Mouse (Mus musculus) G1E (cell line): ENCODE data around the gene Cyp46a1. TPM values are rescaled to one million over a fixed set of nuclear protein-coding genes. Genes with fewer than 3 reads are reported as not detected.

Source experiments
- ATAC-seq: 2 replicates; pipeline ENCODE4 v1.8.0; 2016; ENCODE audit warnings: mild to moderate bottlenecking; ENCODE audit not compliant: insufficient number of reproducible peaks, poor library complexity, low FRiP score, severe bottlenecking; ENCODE audit errors: extremely low read depth
- DNase-seq: peaks from one replicate; pipeline ENCODE4 v3.0.0; 2012; ENCODE audit warnings: low spot score
- H3K27me3 ChIP-seq: 2 replicates; pipeline ENCODE4 v1.6.1; 2012; ENCODE audit warnings: mild to moderate bottlenecking, low read length, inconsistent platforms; ENCODE audit not compliant: insufficient read depth
- H3K36me3 ChIP-seq: replicated peaks from 2 replicates; pipeline ENCODE3; 2012; ENCODE audit warnings: mild to moderate bottlenecking, inconsistent platforms
- H3K4me1 ChIP-seq: 2 replicates; pipeline ENCODE4 v1.6.1; 2012; ENCODE audit warnings: low read depth, low read length, inconsistent platforms, mixed read lengths; ENCODE audit not compliant: insufficient read depth
- H3K4me3 ChIP-seq: 2 replicates; pipeline ENCODE4 v1.5.1; 2012; ENCODE audit warnings: low read depth, mild to moderate bottlenecking, inconsistent platforms, low read length, moderate library complexity, mixed read lengths
- H3K9me3 ChIP-seq: replicated peaks from 2 replicates; pipeline ENCODE4 v1.6.1; 2012; ENCODE audit warnings: inconsistent platforms
- CTCF ChIP-seq: IDR thresholded peaks from 2 replicates; pipeline ENCODE4 v1.5.1; 2012; ENCODE audit warnings: low read depth, low read length, inconsistent platforms, mixed read lengths
- GATA1 ChIP-seq: IDR thresholded peaks from 2 replicates; pipeline ENCODE4 v1.6.1; 2012; ENCODE audit warnings: borderline replicate concordance, low read length, inconsistent platforms, mixed read lengths
- GATA2 ChIP-seq: IDR thresholded peaks from 2 replicates; pipeline ENCODE4 v1.6.1; 2012; ENCODE audit warnings: low read depth, low read length, inconsistent platforms, borderline replicate concordance
- POLR2AphosphoS5 ChIP-seq: IDR thresholded peaks from 2 replicates; pipeline ENCODE4 v1.6.1; 2012; ENCODE audit warnings: low read depth, low read length, inconsistent platforms; ENCODE audit not compliant: insufficient replicate concordance
- TAL1 ChIP-seq: conservative IDR thresholded peaks from 2 replicates; pipeline ENCODE4 v1.6.1; 2012; ENCODE audit warnings: low read depth, low read length, inconsistent platforms, mixed read lengths
- polyA plus RNA-seq: library from polyadenylated mRNA; stranded (reverse); fragments of >175 nt; gene quantifications from 2 replicates; pipeline ENCODE4 v1.2.3, GENCODE M21; 2012
- total RNA-seq, 2 experiments: library from RNA; stranded (forward) in 1 of 2; stranded (reverse) in 1 of 2; fragments of 200-1000 nt in 1 of 2; fragments of >200 nt in 1 of 2; fragmentation: Nextera tagmentation in 1 of 2; gene quantifications; 2 replicates each; pipeline ENCODE4 v1.2.3; 2014 to 2017

The Cyp46a1 gene
- total and polyA plus RNA-seq, 3 experiments: 0.55 TPM; not detected in 2

GRCm38 (mm10) chr12:108367909-108368308, 33.7 kb downstream of the Cyp46a1 start:
- Histone ChIP-seq H3K4me1 (no peaks in the 10 kb centered on the region), H3K9me3 (peaks cover 92% of the 10 kb centered on the region), H3K4me3 (no peak overlapping the region), H3K27me3 (no peaks in the 10 kb centered on the region; the same call in 1 of the 2 replicates), H3K36me3 (no peaks in the 10 kb centered on the region)
- no peak for DNase-seq
- no peak for ATAC-seq
- TF ChIP-seq GATA2 (no peak), TAL1 (no peak), CTCF (no peak), GATA1 (no peak), POLR2AphosphoS5 (no peak)

DNA sequence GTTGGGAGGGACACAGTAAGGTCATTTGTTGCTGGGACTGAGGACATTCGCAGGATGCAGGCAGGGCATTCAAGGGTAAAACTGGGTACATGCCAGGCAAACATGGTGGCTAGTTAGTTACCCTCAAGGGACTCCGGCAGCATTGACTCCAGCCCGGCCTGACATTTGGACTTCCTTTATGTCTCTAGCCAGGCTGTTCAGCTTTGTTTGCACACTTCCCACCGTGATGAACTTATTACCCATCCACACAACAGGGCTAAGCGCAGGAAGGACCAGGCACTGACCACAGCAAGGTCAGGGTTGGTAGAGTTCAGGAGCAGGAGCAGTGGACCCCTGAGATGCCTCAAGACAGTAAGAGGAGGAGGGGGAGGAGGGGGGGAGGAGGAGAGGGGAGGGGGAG, 34.7 kb downstream of the Cyp46a1 start:
- ATAC-seq (no peak), DNase-seq (no peak)
- no peaks in the 10 kb centered on the region for H3K36me3 ChIP-seq
- TF ChIP-seq GATA2: no peak
- no peak overlapping the region for H3K4me3 ChIP-seq
- no peaks in the 10 kb centered on the region for H3K4me1 ChIP-seq
- H3K9me3 ChIP-seq: peaks cover 92% of the 10 kb centered on the region
- no peaks in the 10 kb centered on the region; the same call in 1 of the 2 replicates for H3K27me3 ChIP-seq

- ATAC-seq: no peak
- H3K27me3 ChIP-seq: no peaks in the 10 kb centered on the region; the same call in 1 of the 2 replicates
Observed at GRCm38 (mm10) chr12:108370596-108371428, 36.6 kb downstream of the Cyp46a1 start, which contains the start of gene Eml1. TSS of gene Eml1 (plus strand) at chr12:108370957.

GRCm38 (mm10) chr12:108371429-108371765, 37.2 kb downstream of the Cyp46a1 start:
- no peak for DNase-seq
- H3K27me3 ChIP-seq: no peaks in the 10 kb centered on the region; the same call in 1 of the 2 replicates
- peak overlapping the region; percentile 14; the same call in 1 of the 2 replicates for H3K4me3 ChIP-seq
- TF ChIP-seq TAL1 (no peak), CTCF (no peak), POLR2AphosphoS5 (no peak), GATA1 (no peak), GATA2 (no peak)
- no peak for ATAC-seq
- no peaks in the 10 kb centered on the region for H3K36me3 ChIP-seq
- no peaks in the 10 kb centered on the region for H3K4me1 ChIP-seq
- H3K9me3 ChIP-seq: peaks cover 92% of the 10 kb centered on the region

More at GRCm38 (mm10) chr12:108370596-108371428, 36.6 kb downstream of the Cyp46a1 start, which contains the start of gene Eml1:
- H3K4me3 ChIP-seq: peak within 1 kb of the TSS; percentile 14; the same call in 1 of the 2 replicates
- H3K9me3 ChIP-seq: peaks cover 95% of the 10 kb centered on the region
- no peak for DNase-seq
- TF ChIP-seq POLR2AphosphoS5 (no peak), TAL1 (no peak), GATA2 (no peak), GATA1 (no peak), CTCF (no peak)
- no peaks in the 10 kb centered on the region for H3K4me1 ChIP-seq
- no peaks in the 10 kb centered on the region for H3K36me3 ChIP-seq

DNA sequence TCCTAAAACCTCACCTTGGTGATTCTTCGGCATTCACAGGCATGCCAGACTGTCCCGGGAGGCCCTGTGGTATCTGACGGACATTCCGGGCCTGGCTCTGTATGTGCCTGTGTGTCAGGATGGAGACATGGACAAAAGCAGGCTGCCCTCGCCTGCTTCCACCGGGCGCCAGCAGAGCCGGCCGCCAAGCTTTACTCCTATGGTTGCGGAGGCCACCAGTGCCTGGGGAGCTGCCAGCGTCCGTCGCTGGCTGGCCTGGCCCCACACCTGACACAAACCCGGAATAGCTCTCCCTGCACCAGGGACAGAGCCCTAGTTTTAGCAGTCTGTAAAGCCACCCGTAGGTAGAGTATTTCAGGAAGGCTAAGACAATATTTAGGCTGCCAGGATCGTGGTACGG, 38.1 kb downstream of the Cyp46a1 start:
- Histone ChIP-seq H3K4me3 (no peak overlapping the region; the same call in 1 of the 2 replicates), H3K4me1 (no peaks in the 10 kb centered on the region), H3K27me3 (no peaks in the 10 kb centered on the region; the same call in 1 of the 2 replicates), H3K9me3 (peaks cover 92% of the 10 kb centered on the region), H3K36me3 (no peaks in the 10 kb centered on the region)
- TF ChIP-seq CTCF (no peak), TAL1 (no peak), POLR2AphosphoS5 (no peak), GATA1 (no peak), GATA2 (no peak)
- ATAC-seq (no peak), DNase-seq (no peak)

DNA sequence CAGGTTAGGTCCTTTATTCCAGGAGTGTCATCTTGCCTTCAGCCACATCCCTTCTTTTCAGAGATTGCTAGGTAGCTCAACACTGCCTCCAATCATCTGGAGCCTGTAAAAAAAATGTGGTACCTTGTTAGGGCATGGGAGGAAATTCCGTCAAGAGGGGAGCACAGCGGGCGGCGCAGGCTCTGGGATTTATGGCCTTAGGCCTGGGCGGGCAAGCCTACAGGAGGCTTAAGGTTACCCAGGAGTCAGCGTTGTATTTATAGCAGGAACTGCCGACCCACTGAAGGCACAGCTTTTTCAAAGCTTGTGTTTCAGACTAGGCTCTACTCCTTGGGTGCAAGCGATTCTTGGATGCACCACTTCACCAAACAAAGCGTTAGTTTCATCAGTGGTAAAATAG, 39.4 kb downstream of the Cyp46a1 start:
- DNase-seq (no peak), ATAC-seq (no peak)
- no peaks in the 10 kb centered on the region for H3K36me3 ChIP-seq
- no peaks in the 10 kb centered on the region; the same call in 1 of the 2 replicates for H3K27me3 ChIP-seq
- H3K9me3 ChIP-seq: peaks cover 92% of the 10 kb centered on the region
- no peaks in the 10 kb centered on the region for H3K4me1 ChIP-seq
- no peak overlapping the region for H3K4me3 ChIP-seq
- TF ChIP-seq GATA2 (no peak), POLR2AphosphoS5 (no peak), TAL1 (no peak), CTCF (no peak), GATA1 (no peak)
